Mouse (Mus musculus) gastrocnemius, postnatal 4 days (tissue): ENCODE measurements around the gene Sumf2. TPM values are rescaled to one million over a fixed set of nuclear protein-coding genes. Genes with fewer than 3 reads are reported as not detected.

ENCODE experiments used
- DNase-seq, 2 experiments: peaks; one replicate each; pipeline ENCODE4 v3.0.0; 2021 to 2022; ENCODE audit warnings: low spot score in 2 of 2, mixed read lengths in 2 of 2
- total RNA-seq, 2 experiments: library from RNA; stranded (reverse); gene quantifications; 2 replicates each; pipeline ENCODE4 v1.2.3; 2021

Sumf2 gene
- total RNA-seq, 2 experiments from 2014 or later: 20.9 to 22.2 TPM

- no peak for DNase-seq
Observed at GRCm38 (mm10) chr5:129907775-129908174, 61.0 kb downstream of the Sumf2 start.

GRCm38 (mm10) chr5:129908242-129908965 lies 61.6 kb downstream of the Sumf2 start, which contains the start of gene Nupr1l:
TSS of gene Nupr1l (plus strand) at chr5:129908540.
- DNase-seq: peak; percentile 79 to 91

GRCm38 (mm10) chr5:129909147-129909546 lies 62.4 kb downstream of the Sumf2 start:
- no peak for DNase-seq

- no peak for DNase-seq
Observed at GRCm38 (mm10) chr5:129909591-129909990, 62.8 kb downstream of the Sumf2 start.

Other genes with a start within 250 kb of the Sumf2 start
- 1 to 10 TPM; 2.5 to 3.6 TPM for gene Zfp11, start 176.9 kb upstream of the Sumf2 start, total RNA-seq
- not detected for gene Sept14, start 138.5 kb upstream of the Sumf2 start, total RNA-seq
- gene Mrps17, start 131.5 kb upstream of the Sumf2 start, total RNA-seq: 10 to 100 TPM; 87.0 to 88.3 TPM
- gene Nipsnap2, start 121.9 kb upstream of the Sumf2 start, total RNA-seq: 100 to 1,000 TPM; 348 to 363 TPM
- gene Psph, start 59.5 kb upstream of the Sumf2 start, total RNA-seq: 10 to 100 TPM; 15.5 to 20.0 TPM
- 100 to 1,000 TPM; 413 to 416 TPM for gene Chchd2, start 40.5 kb downstream of the Sumf2 start, total RNA-seq
- gene Zbed5, start 48.7 kb downstream of the Sumf2 start, total RNA-seq: 1 to 10 TPM; 1.5 to 2.0 TPM
- gene Phkg1, start 51.6 kb downstream of the Sumf2 start, total RNA-seq: 10 to 100 TPM; 85.0 to 98.6 TPM
- gene Nupr1l, start 61.6 kb downstream of the Sumf2 start, total RNA-seq: 1 to 10 TPM; 1.5 to 1.8 TPM
- gene Vkorc1l1, start 95.0 kb downstream of the Sumf2 start, total RNA-seq: 10 to 100 TPM; 21.3 to 22.0 TPM
- 10 to 100 TPM; 25.1 to 28.6 TPM for gene Gusb, start 156.1 kb downstream of the Sumf2 start, total RNA-seq
- gene Asl, start 182.3 kb downstream of the Sumf2 start, total RNA-seq: 10 to 100 TPM; 13.0 to 14.8 TPM
- 10 to 100 TPM; 14.4 to 16.3 TPM for gene Crcp, start 182.3 kb downstream of the Sumf2 start, total RNA-seq
- gene Tpst1, start 226.3 kb downstream of the Sumf2 start, total RNA-seq: 10 to 100 TPM; 40.6 to 41.8 TPM